Mouse (Mus musculus) erythroblast, adult 5-6 weeks (primary cell): ENCODE measurements around the gene Dclre1b. TPM values are rescaled to one million over a fixed set of nuclear protein-coding genes. Genes with fewer than 3 reads are reported as not detected.

Experiments used
- ATAC-seq: replicated peaks from 2 replicates; pipeline ENCODE4 v1.8.0; 2016; ENCODE audit warnings: moderate number of reproducible peaks, mild to moderate bottlenecking, moderate TSS enrichment, inconsistent platforms; ENCODE audit not compliant: poor library complexity, low FRiP score, severe bottlenecking
- total RNA-seq, 2 experiments: library from RNA; stranded (forward) in 1 of 2; stranded (reverse) in 1 of 2; fragments of 150-400 nt in 1 of 2; fragments of 200-764, 138-1000 nt in 1 of 2; gene quantifications; 2 replicates each; pipeline versions ENCODE4 v1.2.3 to v1.2.4; 2015 to 2017; ENCODE audit warnings: low replicate concordance in 2 of 2

The Dclre1b gene
- total RNA-seq, 2 experiments from 2014 or later, result 19.1 to 22.5 TPM

DNA sequence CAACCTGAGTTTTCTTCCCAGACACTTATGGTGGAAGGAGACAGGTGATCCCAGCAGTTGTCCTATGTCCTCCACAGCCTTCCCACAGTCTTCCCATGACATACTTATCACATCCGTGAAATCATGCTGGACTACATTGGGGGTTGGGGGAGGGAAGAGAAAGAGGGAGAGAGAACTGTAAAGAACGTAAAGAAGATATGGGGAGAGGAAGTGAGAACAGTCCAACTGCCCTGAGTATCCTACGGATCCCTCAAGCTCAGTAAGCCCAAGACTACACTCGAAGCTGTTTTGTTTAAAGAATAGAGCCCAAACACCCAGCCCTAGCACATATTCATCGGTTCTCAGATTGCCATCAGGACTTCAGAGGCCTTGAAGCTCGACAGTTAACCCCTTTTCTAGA lies 30.6 kb downstream of the Dclre1b start:
- ATAC-seq, result no peak

DNA sequence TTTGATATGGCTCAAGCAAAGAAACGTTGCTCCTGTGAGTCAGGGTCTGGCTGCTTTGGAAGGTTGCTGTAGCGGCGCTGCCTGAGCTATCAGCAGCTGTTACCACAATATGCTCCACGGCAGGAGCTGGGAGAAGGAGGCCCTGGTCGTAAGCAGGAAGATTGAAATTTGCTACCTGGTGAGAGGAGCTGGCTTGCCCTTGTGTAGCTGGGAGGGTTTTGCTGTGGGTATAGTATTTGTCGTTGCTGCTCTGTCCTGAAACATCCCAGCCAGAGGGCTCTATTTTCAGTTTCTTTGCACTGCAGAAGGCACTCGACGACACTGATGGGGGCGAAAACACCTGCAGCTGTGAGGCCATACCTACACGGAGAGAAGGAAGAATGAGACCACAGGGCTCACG lies 31.3 kb downstream of the Dclre1b start:
- no peak for ATAC-seq

DNA sequence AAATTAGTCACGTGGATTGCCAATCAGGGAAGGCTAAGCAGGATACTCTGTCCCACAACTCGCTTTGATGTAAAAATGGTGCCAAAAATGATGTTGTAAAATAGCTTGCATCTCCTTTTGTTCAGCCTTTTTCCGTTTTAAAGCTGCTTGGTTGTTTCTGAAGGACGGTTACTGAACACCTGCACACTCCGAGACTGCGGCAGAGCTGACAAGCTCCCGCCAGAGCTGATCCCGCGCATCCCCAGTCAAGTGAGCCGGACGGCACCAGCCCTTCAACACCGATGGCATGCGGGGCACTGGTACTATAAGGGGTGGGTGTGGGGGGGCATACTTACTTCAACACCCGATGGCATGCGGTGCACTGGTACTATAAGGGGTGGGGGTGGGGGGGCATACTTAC lies 35.2 kb downstream of the Dclre1b start:
- ATAC-seq, result no peak

DNA sequence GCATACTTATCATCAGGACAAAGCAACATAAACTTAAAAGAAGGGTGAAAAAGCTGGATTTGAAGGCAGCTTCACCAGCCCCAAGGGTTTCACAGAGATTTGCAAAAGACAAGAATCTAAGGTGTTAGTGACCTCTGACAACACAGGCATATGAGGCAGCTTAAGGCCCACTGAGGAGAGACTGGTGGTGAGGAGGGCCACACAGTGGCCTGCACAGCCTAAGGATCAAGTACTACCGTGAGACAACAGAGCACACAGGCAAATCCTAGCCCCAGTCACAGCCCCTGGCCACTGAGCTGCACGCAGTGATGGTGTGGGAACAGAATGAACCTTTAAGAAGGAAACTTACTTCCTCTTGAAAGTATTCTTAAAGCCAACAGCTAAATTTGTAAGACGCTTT lies 35.7 kb downstream of the Dclre1b start:
- ATAC-seq, result peak; percentile 45; the same call in 1 of the 2 replicates

DNA sequence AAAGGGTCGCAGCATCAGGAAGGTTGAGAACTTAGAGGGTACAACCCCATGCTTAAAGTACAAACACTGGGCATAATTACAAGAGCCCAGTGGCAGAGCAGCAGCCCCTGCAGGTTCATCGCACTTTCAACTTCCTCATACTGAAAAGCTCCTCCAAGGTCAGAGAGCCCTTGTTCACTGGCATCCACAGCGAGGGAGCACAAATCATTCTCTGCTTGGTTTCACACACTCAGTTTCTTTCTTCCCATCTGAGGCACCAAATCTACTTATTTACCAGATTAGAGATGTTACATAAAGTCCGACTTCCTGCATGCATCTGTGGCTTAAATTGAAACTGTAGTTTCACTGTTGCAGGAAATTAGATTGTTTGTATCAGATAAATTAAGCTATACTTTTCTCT lies 36.4 kb downstream of the Dclre1b start:
- no peak for ATAC-seq

- ATAC-seq, result no peak
Measured at GRCm38 (mm10) chr3:103771531-103772130, 37.6 kb downstream of the Dclre1b start.

DNA sequence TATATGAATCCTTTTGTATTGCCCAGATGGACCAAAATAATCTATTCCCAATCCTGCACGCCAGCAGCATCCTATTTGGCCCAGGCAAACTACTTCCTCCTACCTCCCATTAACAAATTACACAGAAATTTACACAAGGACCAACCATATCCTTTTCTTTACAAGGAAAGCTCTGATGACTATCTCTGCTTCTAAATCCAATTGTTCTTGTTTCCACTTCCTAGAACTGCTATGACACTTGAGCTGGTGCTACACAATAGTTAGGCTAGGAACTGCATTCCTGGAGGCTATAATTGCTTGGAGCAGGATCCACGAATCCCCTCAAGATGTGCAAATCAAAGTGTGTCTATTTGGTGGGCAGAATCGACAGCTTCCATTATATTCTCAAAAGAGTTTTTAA lies 42.5 kb downstream of the Dclre1b start:
- no peak for ATAC-seq

- ATAC-seq, result no peak
Measured at GRCm38 (mm10) chr3:103759261-103759970, 49.8 kb downstream of the Dclre1b start.

DNA sequence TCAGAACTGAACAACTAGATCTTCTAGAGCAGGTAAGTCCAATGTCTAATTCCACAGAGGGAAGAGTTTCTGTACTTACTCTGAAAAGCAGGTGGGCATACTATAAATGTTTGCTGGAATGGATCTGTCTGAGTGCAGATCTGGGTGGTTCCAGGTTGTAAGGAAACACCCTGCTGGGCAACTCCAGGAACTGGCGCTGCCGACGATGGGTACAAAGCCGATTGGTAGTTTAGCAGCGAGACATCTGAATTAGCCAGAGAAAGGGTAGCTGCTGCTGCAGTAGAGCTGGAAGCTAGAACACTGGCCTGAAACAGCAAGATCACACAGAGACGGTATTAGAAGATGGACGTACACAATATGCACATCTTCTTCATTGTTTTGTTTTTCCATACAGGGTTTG lies 50.8 kb downstream of the Dclre1b start:
- no peak for ATAC-seq

- no peak for ATAC-seq
Measured at GRCm38 (mm10) chr3:103756920-103757319, 52.3 kb downstream of the Dclre1b start.

DNA sequence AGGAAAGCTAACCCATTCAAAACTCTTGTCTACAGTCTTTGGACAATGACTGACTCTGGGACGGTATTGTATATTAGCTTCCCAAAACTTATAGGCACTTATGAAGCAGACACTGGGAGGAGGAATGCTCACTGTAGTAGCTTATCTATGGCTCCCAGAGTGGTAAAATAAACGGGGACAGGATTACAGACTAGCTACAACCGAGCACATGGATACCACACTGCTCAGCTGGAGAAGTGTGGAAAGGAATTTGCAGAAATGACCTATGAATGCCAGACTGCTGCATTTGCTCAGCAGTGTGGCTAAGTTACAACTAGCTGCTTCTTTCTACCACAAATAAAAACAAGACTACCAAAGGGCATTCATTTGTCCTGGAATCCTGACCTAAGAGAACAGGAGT lies 53.9 kb downstream of the Dclre1b start:
- ATAC-seq, result no peak

DNA sequence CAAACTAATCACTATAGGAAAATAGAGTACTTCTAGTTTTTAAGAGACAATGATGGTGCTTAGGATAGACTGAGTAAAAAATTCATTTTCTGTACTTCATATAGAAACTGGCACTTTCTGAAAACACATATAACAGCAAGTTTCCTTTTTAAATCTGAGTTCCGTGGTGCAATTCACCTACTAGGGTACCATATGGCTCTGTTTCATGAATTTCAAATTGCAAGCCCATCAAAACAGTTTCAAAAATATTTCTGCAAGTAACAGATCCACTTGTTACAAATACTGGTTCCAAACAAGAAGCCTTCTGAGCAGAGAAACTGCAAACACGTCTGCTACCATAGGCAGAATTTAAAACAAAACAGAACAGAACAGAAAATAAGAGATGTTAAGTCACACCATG lies 57.7 kb downstream of the Dclre1b start:
- no peak for ATAC-seq

Other genes starting within 250 kb of the Dclre1b start
- not detected in 2 replicates for gene Syt6, start 234.2 kb downstream of the Dclre1b start, total RNA-seq (2015; ENCODE audit: low replicate concordance)
- gene Syt6, start 234.2 kb downstream of the Dclre1b start, total RNA-seq (2017; ENCODE audit: low replicate concordance), result 0.94 and 3.6 TPM in 2 replicates
- 1.5 and 4.2 TPM in 2 replicates for gene Atg4a-ps, start 163.4 kb downstream of the Dclre1b start, total RNA-seq (2015; ENCODE audit: low replicate concordance)
- 6.0 and 12.7 TPM in 2 replicates for gene Atg4a-ps, start 163.4 kb downstream of the Dclre1b start, total RNA-seq (2017; ENCODE audit: low replicate concordance)
- 1.9 and 4.0 TPM in 2 replicates for gene Olfml3, start 71.4 kb downstream of the Dclre1b start, total RNA-seq (2015; ENCODE audit: low replicate concordance)
- gene Olfml3, start 71.4 kb downstream of the Dclre1b start, total RNA-seq (2017; ENCODE audit: low replicate concordance), result 1.8 and 2.2 TPM in 2 replicates
- gene Gm10964, start 70.1 kb downstream of the Dclre1b start, total RNA-seq (2015; ENCODE audit: low replicate concordance), result not detected in 2 replicates
- gene Gm10964, start 70.1 kb downstream of the Dclre1b start, total RNA-seq (2017; ENCODE audit: low replicate concordance), result not detected in 2 replicates
- 491 and 663 TPM in 2 replicates for gene Hipk1, start 17.9 kb downstream of the Dclre1b start, total RNA-seq (2015; ENCODE audit: low replicate concordance)
- gene Hipk1, start 17.9 kb downstream of the Dclre1b start, total RNA-seq (2017; ENCODE audit: low replicate concordance), result 744 and 752 TPM in 2 replicates
- gene Ap4b1, start 76 bp upstream of the Dclre1b start, total RNA-seq (2015; ENCODE audit: low replicate concordance), result 56.9 and 81.1 TPM in 2 replicates
- gene Ap4b1, start 76 bp upstream of the Dclre1b start, total RNA-seq (2017; ENCODE audit: low replicate concordance), result 82.4 and 103 TPM in 2 replicates
- gene Gm43064, start 129 bp upstream of the Dclre1b start, total RNA-seq (2015; ENCODE audit: low replicate concordance), result 11.5 and 30.2 TPM in 2 replicates
- gene Gm43064, start 129 bp upstream of the Dclre1b start, total RNA-seq (2017; ENCODE audit: low replicate concordance), result 4.9 and 28.2 TPM in 2 replicates
- 26.8 and 28.8 TPM in 2 replicates for gene Bcl2l15, start 23.2 kb upstream of the Dclre1b start, total RNA-seq (2015; ENCODE audit: low replicate concordance)
- gene Bcl2l15, start 23.2 kb upstream of the Dclre1b start, total RNA-seq (2017; ENCODE audit: low replicate concordance), result 38.9 and 50.0 TPM in 2 replicates
- 53.4 and 60.0 TPM in 2 replicates for gene Ptpn22, start 50.4 kb upstream of the Dclre1b start, total RNA-seq (2015; ENCODE audit: low replicate concordance)
- 10.7 and 19.7 TPM in 2 replicates for gene Ptpn22, start 50.4 kb upstream of the Dclre1b start, total RNA-seq (2017; ENCODE audit: low replicate concordance)
- gene Rsbn1, start 104.7 kb upstream of the Dclre1b start, total RNA-seq (2015; ENCODE audit: low replicate concordance), result 10.9 and 16.3 TPM in 2 replicates
- 13.8 and 15.0 TPM in 2 replicates for gene Rsbn1, start 104.7 kb upstream of the Dclre1b start, total RNA-seq (2017; ENCODE audit: low replicate concordance)
- 2.7 and 3.7 TPM in 2 replicates for gene Phtf1, start 158.7 kb upstream of the Dclre1b start, total RNA-seq (2015; ENCODE audit: low replicate concordance)
- 5.6 and 21.0 TPM in 2 replicates for gene Phtf1, start 158.7 kb upstream of the Dclre1b start, total RNA-seq (2017; ENCODE audit: low replicate concordance)